Mouse (Mus musculus) lung, adult 2 months (tissue): Measurements from ENCODE around the gene Fbxo41.

ENCODE experiments used
- CTCF ChIP-seq: fragments of 200-500 bp; IDR thresholded peaks from 2 replicates; pipeline ENCODE4 v1.5.1; 2011; ENCODE audit warnings: mild to moderate bottlenecking, low read length, control low read depth; ENCODE audit not compliant: insufficient read depth
- POLR2A ChIP-seq: fragments of 200-500 bp; IDR thresholded peaks from 2 replicates; pipeline ENCODE4 v1.6.1; 2011; ENCODE audit warnings: low read depth, mild to moderate bottlenecking, control low read depth, low read length, borderline replicate concordance; ENCODE audit errors: extremely low read depth

DNA sequence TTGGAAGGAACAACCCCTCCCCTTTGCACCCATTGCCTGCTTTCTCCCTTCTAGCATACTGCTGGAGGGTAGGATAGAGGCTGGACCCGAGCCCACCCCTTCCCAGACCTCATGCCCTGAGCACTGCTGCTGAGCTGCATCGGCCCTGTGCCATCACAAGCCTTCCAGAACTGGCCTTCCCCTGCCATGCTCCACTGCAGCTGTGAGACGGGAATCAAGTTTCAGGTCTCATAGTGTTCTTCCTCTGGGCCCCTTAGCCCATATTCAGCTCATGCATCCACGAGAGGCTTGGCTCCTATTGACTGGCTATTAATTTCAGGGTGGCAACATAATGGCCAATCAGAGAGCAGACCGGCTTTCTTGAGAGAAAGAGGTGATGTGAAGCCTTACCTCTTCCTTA lies 57.5 kb downstream of the Fbxo41 start:
- TF ChIP-seq CTCF (no peak), POLR2A (no peak)
